ENCODE assay signal across 18 mouse cellular contexts in the genomic region with DNA sequence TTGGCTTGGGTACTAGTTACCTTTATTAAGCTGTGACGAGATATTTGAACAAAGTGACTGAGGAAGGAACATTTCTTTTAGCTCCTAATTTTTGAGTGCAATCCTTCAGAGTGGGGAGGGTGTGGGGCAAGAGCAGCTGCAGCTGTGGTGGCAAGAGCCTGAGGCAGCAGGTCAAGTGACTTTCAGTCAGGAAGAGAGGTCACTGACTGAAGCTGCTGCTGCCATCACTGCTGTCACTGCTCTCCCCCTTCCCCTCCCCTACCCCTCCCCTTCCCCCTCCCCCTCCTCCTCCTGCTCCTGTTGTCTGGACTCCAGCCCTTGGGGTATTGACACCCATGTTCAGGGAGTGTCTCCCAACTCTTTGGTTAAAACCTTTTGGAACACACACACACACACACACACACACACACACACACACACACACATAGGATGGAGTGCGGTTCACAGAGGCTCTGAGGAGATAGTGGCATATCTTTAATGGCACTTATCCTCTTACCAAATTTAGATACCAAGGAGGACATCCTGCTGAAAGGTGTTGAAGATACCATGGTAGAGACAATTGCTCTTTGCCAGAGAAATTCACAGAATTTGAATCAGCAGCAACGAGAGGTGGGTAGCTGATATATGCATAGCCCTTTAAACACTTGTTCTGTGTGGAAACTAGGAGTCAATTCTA.
DNase-seq lines count a peak whose midpoint lies in the region; ATAC-seq and TF ChIP-seq lines count a peak whose summit lies in the region.
"Had no signal": no experiment of that assay in that cellular context is flagged by ENCODE, and none has a peak within 500 bp of the region (broad histone marks: within the 10 kb centered on the region; RNA-seq: fewer than 3 reads in every experiment).

No protein-coding gene starts in this region.

- H3K4me3 ChIP-seq in heart, embryonic 16.5 days (ENCODE audit: low read length) = no peak overlapping the region
- no peak overlapping the region for H3K4me3 ChIP-seq in midbrain, embryonic 11.5 days (ENCODE audit: low read depth, low read length)
- H3K4me3 ChIP-seq in midbrain, embryonic 13.5 days (replicated peaks) = no peak overlapping the region
- no peak overlapping the region for H3K4me3 ChIP-seq in lung, postnatal 0 days (ENCODE audit: low read depth, low read length)
- H3K4me3 ChIP-seq in myocyte = no peak overlapping the region
- H3K4me3 ChIP-seq: embryonic facial prominence, embryonic 13.5 days; layer of hippocampus, adult 2 months; left cerebral cortex, adult 2 months; limb, embryonic 12.5 days had no signal

- H3K27ac ChIP-seq in heart, embryonic 16.5 days (ENCODE audit: low read length) = peak overlapping the region; percentile 75
- no peak overlapping the region for H3K27ac ChIP-seq in midbrain, embryonic 11.5 days (ENCODE audit: low read depth, low read length)
- no peak overlapping the region for H3K27ac ChIP-seq in midbrain, embryonic 13.5 days
- H3K27ac ChIP-seq in lung, postnatal 0 days (ENCODE audit: low read length) = no peak overlapping the region
- H3K27ac ChIP-seq: embryonic facial prominence, embryonic 13.5 days; hindbrain, embryonic 14.5 days; left cerebral cortex, adult 2 months; limb, embryonic 12.5 days had no signal

- H3K9me3 ChIP-seq in heart, embryonic 16.5 days (replicated peaks; ENCODE audit: control insufficient read depth, low read length) = no peaks in the 10 kb centered on the region
- H3K9me3 ChIP-seq in midbrain, embryonic 11.5 days (ENCODE audit: control insufficient read depth, low read length) = no peaks in the 10 kb centered on the region
- H3K9me3 ChIP-seq in midbrain, embryonic 13.5 days = no peaks in the 10 kb centered on the region
- H3K9me3 ChIP-seq in lung, postnatal 0 days (ENCODE audit: low read length) = no peaks in the 10 kb centered on the region
- H3K9me3 ChIP-seq: embryonic facial prominence, embryonic 13.5 days; limb, embryonic 12.5 days had no signal

- 39% methylated on average over 3 of the region's 3 CpGs for WGBS in heart, embryonic 16.5 days
- WGBS in midbrain, embryonic 11.5 days = 87% methylated on average over 3 of the region's 3 CpGs
- WGBS in midbrain, embryonic 13.5 days = 88% methylated on average over 3 of the region's 3 CpGs
- WGBS in lung, postnatal 0 days = 73% methylated on average over 3 of the region's 3 CpGs

- H3K36me3 ChIP-seq in heart, embryonic 16.5 days (ENCODE audit: control insufficient read depth, insufficient read depth) = peaks cover 10% of the 10 kb centered on the region
- H3K36me3 ChIP-seq in midbrain, embryonic 11.5 days (ENCODE audit: control insufficient read depth, insufficient read depth, low read length) = no peaks in the 10 kb centered on the region
- peaks cover 17% of the 10 kb centered on the region for H3K36me3 ChIP-seq in midbrain, embryonic 13.5 days
- H3K36me3 ChIP-seq in lung, postnatal 0 days (ENCODE audit: insufficient read depth, low read length) = peaks cover 7% of the 10 kb centered on the region; the same call in 1 of the 2 replicates
- peaks cover 7% of the 10 kb centered on the region for H3K36me3 ChIP-seq in myocyte (ENCODE audit: control insufficient read depth, insufficient read depth)
- H3K36me3 ChIP-seq: embryonic facial prominence, embryonic 13.5 days had no signal

- H3K4me2 ChIP-seq in heart, embryonic 16.5 days (ENCODE audit: low read depth, low read length) = peak overlapping the region; percentile 27; the same call in 1 of the 2 replicates
- no peak overlapping the region for H3K4me2 ChIP-seq in midbrain, embryonic 11.5 days
- H3K4me2 ChIP-seq in midbrain, embryonic 13.5 days (replicated peaks) = no peak overlapping the region
- H3K4me2 ChIP-seq in lung, postnatal 0 days (replicated peaks; ENCODE audit: low read depth, low read length) = no peak overlapping the region
- no peak overlapping the region for H3K4me2 ChIP-seq in myocyte (ENCODE audit: low read depth)
- H3K4me2 ChIP-seq: embryonic facial prominence, embryonic 13.5 days; hindbrain, embryonic 14.5 days; limb, embryonic 12.5 days had no signal

- H3K27me3 ChIP-seq in heart, embryonic 16.5 days (ENCODE audit: control insufficient read depth, insufficient read depth, low read length) = no peaks in the 10 kb centered on the region
- H3K27me3 ChIP-seq in midbrain, embryonic 11.5 days (ENCODE audit: control insufficient read depth, insufficient read depth, low read length) = no peaks in the 10 kb centered on the region
- H3K27me3 ChIP-seq in midbrain, embryonic 13.5 days = no peaks in the 10 kb centered on the region
- no peaks in the 10 kb centered on the region for H3K27me3 ChIP-seq in lung, postnatal 0 days (replicated peaks; ENCODE audit: insufficient read depth, low read length)
- no peaks in the 10 kb centered on the region for H3K27me3 ChIP-seq in myocyte (ENCODE audit: control insufficient read depth, insufficient read depth, insufficient read length)
- H3K27me3 ChIP-seq: embryonic facial prominence, embryonic 13.5 days; limb, embryonic 12.5 days had no signal

- 0 out of 2 replicates have a peak, but pooled peaks have one; percentile 15 for ATAC-seq in heart, embryonic 16.5 days (replicated peaks; ENCODE audit: extremely low read depth, insufficient read depth, low FRiP score)
- ATAC-seq in midbrain, embryonic 11.5 days (ENCODE audit: low FRiP score) = peak; percentile 44; the same call in 1 of the 2 replicates
- no peak for ATAC-seq in midbrain, embryonic 13.5 days
- peak; percentile 70 for ATAC-seq in lung, postnatal 0 days
- ATAC-seq: activated CD4-positive, CD25-positive, alpha-beta regulatory T cell, adult 4 months had no signal

- H3ac ChIP-seq in myocyte (ENCODE audit: control insufficient read depth, insufficient read length) = no peak overlapping the region

- peaks cover 12% of the 10 kb centered on the region; the same call in 1 of the 2 replicates for H3K4me1 ChIP-seq in heart, embryonic 16.5 days (ENCODE audit: control insufficient read depth, insufficient read depth, low read length)
- 0 out of 2 replicates have a peak, but pooled peaks cover 5% of the 10 kb centered on the region for H3K4me1 ChIP-seq in midbrain, embryonic 11.5 days (ENCODE audit: control insufficient read depth, insufficient read depth, low read length)
- H3K4me1 ChIP-seq in midbrain, embryonic 13.5 days (replicated peaks) = no peaks in the 10 kb centered on the region
- no peaks in the 10 kb centered on the region for H3K4me1 ChIP-seq in lung, postnatal 0 days (ENCODE audit: insufficient read depth, low read depth, low read length)
- H3K4me1 ChIP-seq: embryonic facial prominence, embryonic 13.5 days had no signal

- TF ChIP-seq EP300 in lung, postnatal 0 days (IDR thresholded peaks at IDR 0.05) = no peak

- DNase-seq in heart, postnatal 36 days = no peak
- DNase-seq in midbrain, embryonic 11.5 days (ENCODE audit: low spot score, missing footprints) = no peak
- DNase-seq in lung, postnatal 0 days (ENCODE audit: low spot score) = peak; percentile 50
- no peak for DNase-seq in ovary, postnatal 10 days (ENCODE audit: low spot score)
- no peak for DNase-seq in gastrocnemius, postnatal 25 days
- DNase-seq: adrenal gland, postnatal 36 days; cerebellum, adult 9-11 months; gastrocnemius, postnatal 10 days; thymus, postnatal 4 days had no signal

- no peak overlapping the region for H3K9ac ChIP-seq in heart, embryonic 16.5 days (ENCODE audit: low read length)
- H3K9ac ChIP-seq in midbrain, embryonic 11.5 days (ENCODE audit: low read length) = no peak overlapping the region
- no peak overlapping the region for H3K9ac ChIP-seq in midbrain, embryonic 13.5 days (replicated peaks)
- no peak overlapping the region for H3K9ac ChIP-seq in lung, postnatal 0 days (replicated peaks; ENCODE audit: low read depth)
- H3K9ac ChIP-seq: embryonic facial prominence, embryonic 13.5 days; hindbrain, embryonic 14.5 days; limb, embryonic 12.5 days had no signal

- no peak for TF ChIP-seq POLR2A in myocyte (IDR thresholded peaks at IDR 0.05; ENCODE audit: insufficient read length, low read depth)

- TF ChIP-seq CTCF in lung, postnatal 0 days (IDR thresholded peaks at IDR 0.05) = no peak

- intact Hi-C loops in heart, postnatal 36 days (cut with DNase I) = no loop called here

- H3K79me2 ChIP-seq in myocyte (ENCODE audit: control insufficient read depth, insufficient read depth) = no peaks in the 10 kb centered on the region

TF ChIP-seq in myocyte, 11 proteins besides CTCF, POLR2A, EP300 and RAD21:
- peak; percentile 5 to 46 (median 36) for TF ChIP-seq MYOD1 (IDR thresholded peaks at IDR 0.05; ENCODE audit: control insufficient read depth in 1 of 3, insufficient read length in 2 of 3, low read depth in 2 of 3)
- TF ChIP-seq POLR2AphosphoS2 (IDR thresholded peaks at IDR 0.05; ENCODE audit: insufficient read length, low read depth) = no peak
- TF ChIP-seq E2F4 (IDR thresholded peaks at IDR 0.05; ENCODE audit: insufficient read depth) = no peak
- no peak for TF ChIP-seq TCF12 (IDR thresholded peaks at IDR 0.05; ENCODE audit: insufficient read depth, poor library complexity, severe bottlenecking)
- no peak for TF ChIP-seq USF1 (IDR thresholded peaks at IDR 0.05; ENCODE audit: low read depth)
- peak in 1 of 3 experiments; percentile 68 for TF ChIP-seq MYOG (IDR thresholded peaks at IDR 0.05; ENCODE audit: control insufficient read depth in 1 of 3, insufficient read depth in 1 of 3, insufficient read length in 2 of 3, low read depth in 2 of 3)
